Mouse (Mus musculus): Measurements from ENCODE around the gene Arhgef12. TPM values are rescaled to one million over a fixed set of nuclear protein-coding genes. Genes with fewer than 3 reads are reported as not detected.

Gene Arhgef12
- total and polyA plus RNA-seq, 2 experiments from 2014 or later: 14.0 to 86.0 TPM

GRCm38 (mm10) chr9:43110286-43110980, 3.4 kb upstream of the Arhgef12 start:
- no peak for TF ChIP-seq CTCF (IDR thresholded peaks at IDR 0.05; ENCODE audit: low read depth)
- no peak for ATAC-seq
- peaks cover 11% of the 10 kb centered on the region for H3K36me3 ChIP-seq (ENCODE audit: insufficient read depth, low read length)
- H3K27me3 ChIP-seq (ENCODE audit: insufficient read depth, low read length): no peaks in the 10 kb centered on the region
- no peak overlapping the region for H3K27ac ChIP-seq
- H3K9ac ChIP-seq (replicated peaks; ENCODE audit: low read length): no peak overlapping the region
- H3K4me3 ChIP-seq (ENCODE audit: low read length): no peak overlapping the region
- H3K4me1 ChIP-seq (ENCODE audit: insufficient read depth, low read length): peaks cover 6% of the 10 kb centered on the region
- 77% methylated on average over 8 of the region's 8 CpGs for WGBS
- no peak for DNase-seq (ENCODE audit: low spot score)
- no peak overlapping the region for H3K4me2 ChIP-seq (ENCODE audit: low read depth, low read length)
- H3K9me3 ChIP-seq (ENCODE audit: low read length): no peaks in the 10 kb centered on the region

- no peak for DNase-seq (ENCODE audit: low spot score)
- H3K4me2 ChIP-seq (ENCODE audit: low read depth, low read length): no peak overlapping the region
- no peak overlapping the region for H3K27ac ChIP-seq
- H3K9ac ChIP-seq (replicated peaks; ENCODE audit: low read length): no peak overlapping the region
- no peak overlapping the region for H3K4me3 ChIP-seq (ENCODE audit: low read length)
- no peaks in the 10 kb centered on the region for H3K9me3 ChIP-seq (ENCODE audit: low read length)
- TF ChIP-seq CTCF (IDR thresholded peaks at IDR 0.05; ENCODE audit: low read depth): no peak
- WGBS: 87% methylated on average over 7 of the region's 7 CpGs
- peaks cover 11% of the 10 kb centered on the region for H3K36me3 ChIP-seq (ENCODE audit: insufficient read depth, low read length)
- H3K27me3 ChIP-seq (ENCODE audit: insufficient read depth, low read length): no peaks in the 10 kb centered on the region
- no peak for ATAC-seq
- no peaks in the 10 kb centered on the region for H3K4me1 ChIP-seq (ENCODE audit: insufficient read depth, low read length)
Measured at GRCm38 (mm10) chr9:43109125-43109524, 2.1 kb upstream of the Arhgef12 start.

GRCm38 (mm10) chr9:43108721-43109120, 1.7 kb upstream of the Arhgef12 start:
- Histone ChIP-seq H3K9me3 (ENCODE audit: low read length) (no peaks in the 10 kb centered on the region), H3K4me1 (ENCODE audit: insufficient read depth, low read length) (peaks cover 3% of the 10 kb centered on the region; the same call in 1 of the 2 replicates), H3K4me3 (ENCODE audit: low read length) (no peak overlapping the region), H3K27ac (no peak overlapping the region), H3K27me3 (ENCODE audit: insufficient read depth, low read length) (no peaks in the 10 kb centered on the region), H3K36me3 (ENCODE audit: insufficient read depth, low read length) (peaks cover 11% of the 10 kb centered on the region), H3K9ac (replicated peaks; ENCODE audit: low read length) (no peak overlapping the region), H3K4me2 (ENCODE audit: low read depth, low read length) (no peak overlapping the region)
- TF ChIP-seq CTCF (IDR thresholded peaks at IDR 0.05; ENCODE audit: low read depth): no peak
- no peak for ATAC-seq
- DNase-seq (ENCODE audit: low spot score): no peak
- 87% methylated on average over 3 of the region's 3 CpGs for WGBS

- peaks cover 11% of the 10 kb centered on the region for H3K36me3 ChIP-seq (ENCODE audit: insufficient read depth, low read length)
- 67% methylated on average over 1 of the region's 1 CpGs for WGBS
- DNase-seq (ENCODE audit: low spot score) (no peak), ATAC-seq (no peak)
- TF ChIP-seq CTCF (IDR thresholded peaks at IDR 0.05; ENCODE audit: low read depth): no peak
- H3K9ac ChIP-seq (replicated peaks; ENCODE audit: low read length): no peak overlapping the region
- no peaks in the 10 kb centered on the region for H3K27me3 ChIP-seq (ENCODE audit: insufficient read depth, low read length)
- H3K27ac ChIP-seq: no peak overlapping the region
- H3K4me3 ChIP-seq (ENCODE audit: low read length): no peak overlapping the region
- H3K4me2 ChIP-seq (ENCODE audit: low read depth, low read length): no peak overlapping the region
- H3K4me1 ChIP-seq (ENCODE audit: insufficient read depth, low read length): peaks cover 8% of the 10 kb centered on the region
- H3K9me3 ChIP-seq (ENCODE audit: low read length): no peaks in the 10 kb centered on the region
Measured at GRCm38 (mm10) chr9:43108081-43108480, 1.0 kb upstream of the Arhgef12 start.

GRCm38 (mm10) chr9:43107555-43107954, 516 bp upstream of the Arhgef12 start:
- no peaks in the 10 kb centered on the region for H3K9me3 ChIP-seq (ENCODE audit: low read length)
- peak overlapping the region; percentile 91; the same call in 1 of the 2 replicates for H3K4me2 ChIP-seq (ENCODE audit: low read depth, low read length)
- H3K9ac ChIP-seq (replicated peaks; ENCODE audit: low read length): no peak overlapping the region
- H3K4me1 ChIP-seq (ENCODE audit: insufficient read depth, low read length): peaks cover 11% of the 10 kb centered on the region
- peaks cover 11% of the 10 kb centered on the region for H3K36me3 ChIP-seq (ENCODE audit: insufficient read depth, low read length)
- peak overlapping the region; percentile 92; the same call in 1 of the 2 replicates for H3K27ac ChIP-seq
- no peak for DNase-seq (ENCODE audit: low spot score)
- H3K27me3 ChIP-seq (ENCODE audit: insufficient read depth, low read length): no peaks in the 10 kb centered on the region
- H3K4me3 ChIP-seq (ENCODE audit: low read length): no peak overlapping the region
- 56% methylated on average over 5 of the region's 5 CpGs for WGBS
- ATAC-seq: no peak
- no peak for TF ChIP-seq CTCF (IDR thresholded peaks at IDR 0.05; ENCODE audit: low read depth)

GRCm38 (mm10) chr9:43106426-43107186, 433 bp downstream of the Arhgef12 start:
- ATAC-seq (peak; percentile 28; the same call in 1 of the 2 replicates), DNase-seq (ENCODE audit: low spot score) (no peak)
- H3K27ac ChIP-seq: peak overlapping the region; percentile 92
- 10% methylated on average over 22 of the region's 22 CpGs for WGBS
- peak overlapping the region; percentile 91 for H3K4me2 ChIP-seq (ENCODE audit: low read depth, low read length)
- H3K9me3 ChIP-seq (ENCODE audit: low read length): no peaks in the 10 kb centered on the region
- peak overlapping the region; percentile 84 for H3K9ac ChIP-seq (replicated peaks; ENCODE audit: low read length)
- peaks cover 11% of the 10 kb centered on the region for H3K4me1 ChIP-seq (ENCODE audit: insufficient read depth, low read length)
- H3K27me3 ChIP-seq (ENCODE audit: insufficient read depth, low read length): no peaks in the 10 kb centered on the region
- peak overlapping the region; percentile 92 for H3K4me3 ChIP-seq (ENCODE audit: low read length)
- peaks cover 8% of the 10 kb centered on the region for H3K36me3 ChIP-seq (ENCODE audit: insufficient read depth, low read length)
- no peak for TF ChIP-seq CTCF (IDR thresholded peaks at IDR 0.05; ENCODE audit: low read depth)
